Mouse (Mus musculus) heart, embryonic 14.5 days (tissue): ENCODE measurements around the gene Elk3. TPM values are rescaled to one million over a fixed set of nuclear protein-coding genes. Genes with fewer than 3 reads are reported as not detected.

Experiments used
- ATAC-seq: fragments of 200-750 bp; cut with Nextera tagmentation; 2 replicates; pipeline ENCODE4 v1.8.0; 2017; ENCODE audit warnings: low read depth, moderate TSS enrichment; ENCODE audit not compliant: insufficient number of reproducible peaks, insufficient read depth, low FRiP score
- H3K27ac ChIP-seq, 2 experiments: fragments of 200-500 bp in 1 of 2; fragments of 300-500 bp in 1 of 2; sonication (generic) in 1 of 2; replicated peaks in 1 of 2; 2 replicates each; pipeline ENCODE4 v1.5.1; 2012 to 2014; ENCODE audit warnings: low read depth in 2 of 2, low read length in 2 of 2, control low read depth in 1 of 2, mild to moderate bottlenecking in 1 of 2, mixed read lengths in 1 of 2; ENCODE audit not compliant: control insufficient read depth in 1 of 2, insufficient read depth in 1 of 2
- H3K27me3 ChIP-seq: fragments of 300-500 bp; sonication (generic); 2 replicates; pipeline ENCODE4 v1.6.1; 2014; ENCODE audit warnings: mild to moderate bottlenecking, low read length, control low read depth; ENCODE audit not compliant: control insufficient read depth, insufficient read depth
- H3K36me3 ChIP-seq: fragments of 300-500 bp; sonication (generic); 2 replicates; pipeline ENCODE4 v1.6.1; 2014; ENCODE audit warnings: mild to moderate bottlenecking, control low read depth, low read length, mixed read lengths; ENCODE audit not compliant: control insufficient read depth, insufficient read depth
- H3K4me1 ChIP-seq, 2 experiments: fragments of 200-500 bp in 1 of 2; fragments of 300-500 bp in 1 of 2; sonication (generic) in 1 of 2; 2 replicates each; pipeline ENCODE4 v1.6.1; 2012 to 2014; ENCODE audit warnings: low read length in 2 of 2, control low read depth in 1 of 2, mixed read lengths in 1 of 2; ENCODE audit not compliant: control insufficient read depth in 2 of 2, insufficient read depth in 2 of 2
- H3K4me2 ChIP-seq: fragments of 300-500 bp; sonication (generic); 2 replicates; pipeline ENCODE4 v1.6.1; 2014; ENCODE audit warnings: mild to moderate bottlenecking, low read length
- H3K4me3 ChIP-seq, 2 experiments: fragments of 200-500 bp in 1 of 2; fragments of 300-500 bp in 1 of 2; sonication (generic) in 1 of 2; 2 replicates each; pipeline ENCODE4 v1.5.1; 2012 to 2014; ENCODE audit warnings: low read length in 2 of 2, mild to moderate bottlenecking in 2 of 2, control low read depth in 1 of 2, low read depth in 1 of 2, moderate library complexity in 1 of 2; ENCODE audit not compliant: control insufficient read depth in 1 of 2, insufficient read depth in 1 of 2
- H3K9ac ChIP-seq: fragments of 300-500 bp; sonication (generic); 2 replicates; pipeline ENCODE4 v1.6.1; 2014; ENCODE audit warnings: mild to moderate bottlenecking, low read length
- H3K9me3 ChIP-seq: fragments of 300-500 bp; sonication (generic); 2 replicates; pipeline ENCODE4 v1.6.1; 2016; ENCODE audit warnings: low read length, control low read depth; ENCODE audit not compliant: control insufficient read depth
- WGBS: fragments of 180-500 bp; shearing (Covaris S2); extraction: QIAGEN DNeasy Blood & Tissue Kit; methylation state at CpG from one replicate; pipeline ENCODE4 v1.1.7; 2014; 5-methylcytosine and 5-hydroxymethylcytosine counted together
- polyA plus RNA-seq: library from polyadenylated mRNA; unstranded; fragments of >200 nt; fragmentation: Nextera tagmentation; extraction: Ambion mirVana; gene quantifications from 2 replicates; pipeline ENCODE4 v1.2.1, GENCODE M21; 2014

Elk3 gene
- polyA plus RNA-seq, 1 experiment from 2014 or later, result 46.5 TPM

- Histone ChIP-seq H3K27ac (peak overlapping the region; percentile 27 to 64), H3K27me3 (no peaks in the 10 kb centered on the region), H3K4me3 (peak overlapping the region; percentile 19 to 25; a peak in 2 of 4 replicates), H3K36me3 (peaks cover 15% of the 10 kb centered on the region), H3K9me3 (no peaks in the 10 kb centered on the region), H3K4me2 (peak overlapping the region; percentile 58), H3K9ac (peak overlapping the region; percentile 64; the same call in 1 of the 2 replicates), H3K4me1 (peaks cover 44 to 71% of the 10 kb centered on the region in 2 experiments)
- 51% methylated on average over 9 of the region's 9 CpGs for WGBS
- ATAC-seq, result no peak
Observed at GRCm38 (mm10) chr10:93276857-93277256, 34.1 kb downstream of the Elk3 start.

- H3K36me3 ChIP-seq, result peaks cover 10% of the 10 kb centered on the region
- WGBS, result 5% methylated on average over 16 of the region's 16 CpGs
- peaks cover 44 to 68% of the 10 kb centered on the region in 2 experiments for H3K4me1 ChIP-seq
- H3K27me3 ChIP-seq, result no peaks in the 10 kb centered on the region
- peak overlapping the region; percentile 19 to 25 for H3K4me3 ChIP-seq
- peak overlapping the region; percentile 58 for H3K4me2 ChIP-seq
- H3K9ac ChIP-seq, result peak overlapping the region; percentile 64
- no peaks in the 10 kb centered on the region for H3K9me3 ChIP-seq
- peak overlapping the region; percentile 27 to 64; a peak in 3 of 4 replicates for H3K27ac ChIP-seq
- 0 out of 2 replicates have a peak, but pooled peaks have one; percentile 42 for ATAC-seq
Observed at GRCm38 (mm10) chr10:93276349-93276763, 34.6 kb downstream of the Elk3 start.

DNA sequence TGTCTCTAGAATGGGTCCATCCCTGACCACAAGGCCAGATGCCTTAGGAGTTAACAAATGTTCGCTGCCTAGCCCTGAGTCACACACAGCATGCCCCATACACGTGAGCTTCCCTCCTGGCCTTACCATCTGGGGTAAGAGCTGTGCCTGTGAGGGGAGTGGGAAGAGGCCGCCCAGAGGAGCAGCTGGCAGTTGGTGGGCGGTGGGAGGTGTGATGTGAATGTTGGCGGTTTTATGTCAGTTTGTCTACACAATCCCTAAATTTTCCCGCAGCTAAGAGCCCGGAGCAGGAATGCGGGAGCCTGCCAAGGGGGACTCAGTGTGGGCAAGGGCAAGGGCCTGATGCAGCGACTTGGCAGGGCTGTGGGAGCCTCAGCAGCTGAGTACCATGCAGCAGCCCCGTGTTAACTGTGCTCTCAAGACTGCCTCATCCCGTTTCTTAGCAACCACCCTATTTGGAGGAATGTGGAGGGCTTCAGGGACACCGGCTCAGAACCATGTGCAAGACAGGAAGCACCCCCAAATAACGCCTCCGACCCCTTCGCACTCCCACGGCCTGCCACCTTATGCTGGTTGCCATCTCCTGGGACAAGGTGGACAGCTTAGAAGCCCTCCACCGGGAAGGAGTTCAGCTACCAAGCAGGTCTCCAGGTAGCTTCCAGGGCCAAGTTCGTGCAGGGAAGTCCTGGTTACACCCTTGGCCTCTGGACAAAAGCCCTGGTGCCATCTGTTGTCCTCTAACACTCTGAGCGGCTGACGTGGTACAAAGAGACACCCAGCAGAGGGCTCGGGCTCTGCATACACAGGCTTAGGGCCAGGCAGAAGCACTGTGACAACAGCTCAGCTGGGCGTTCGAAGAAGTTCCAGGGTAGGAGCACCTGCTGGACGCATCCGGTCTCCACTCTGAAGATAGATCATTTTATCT lies 35.5 kb downstream of the Elk3 start:
- H3K27me3 ChIP-seq, result no peaks in the 10 kb centered on the region
- 50% methylated on average over 25 of the region's 25 CpGs for WGBS
- H3K9ac ChIP-seq, result peak overlapping the region; percentile 64
- peaks cover 7% of the 10 kb centered on the region; the same call in 1 of the 2 replicates for H3K36me3 ChIP-seq
- H3K9me3 ChIP-seq, result no peaks in the 10 kb centered on the region
- peak overlapping the region; percentile 58 for H3K4me2 ChIP-seq
- peak overlapping the region in 1 of 2 experiments; percentile 64; a peak in 2 of 4 replicates for H3K27ac ChIP-seq
- peak; percentile 36; the same call in 1 of the 2 replicates for ATAC-seq
- H3K4me1 ChIP-seq, result peaks cover 38 to 59% of the 10 kb centered on the region in 2 experiments
- peak overlapping the region in 1 of 2 experiments; percentile 19; a peak in 1 of 4 replicates for H3K4me3 ChIP-seq

- no peak overlapping the region for H3K4me3 ChIP-seq
- H3K4me1 ChIP-seq, result peaks cover 31 to 55% of the 10 kb centered on the region in 2 experiments
- 35% methylated on average over 2 of the region's 2 CpGs for WGBS
- no peaks in the 10 kb centered on the region for H3K9me3 ChIP-seq
- H3K27me3 ChIP-seq, result no peaks in the 10 kb centered on the region
- H3K9ac ChIP-seq, result peak overlapping the region; percentile 16; the same call in 1 of the 2 replicates
- no peak for ATAC-seq
- H3K27ac ChIP-seq, result 0 out of 4 replicates have a peak overlapping the region, but pooled peaks of 1 of the 2 experiments have one; percentile 9
- H3K4me2 ChIP-seq, result no peak overlapping the region
- peaks cover 4% of the 10 kb centered on the region; the same call in 1 of the 2 replicates for H3K36me3 ChIP-seq
Observed at GRCm38 (mm10) chr10:93274277-93274696, 36.6 kb downstream of the Elk3 start.

GRCm38 (mm10) chr10:93272986-93273982 lies 37.7 kb downstream of the Elk3 start:
- no peak overlapping the region for H3K4me2 ChIP-seq
- H3K27me3 ChIP-seq, result no peaks in the 10 kb centered on the region
- no peak overlapping the region for H3K9ac ChIP-seq
- no peak overlapping the region for H3K4me3 ChIP-seq
- H3K4me1 ChIP-seq, result peaks cover 31 to 52% of the 10 kb centered on the region in 2 experiments
- ATAC-seq, result no peak
- no peak overlapping the region for H3K27ac ChIP-seq
- H3K9me3 ChIP-seq, result no peaks in the 10 kb centered on the region
- WGBS, result 82% methylated on average over 14 of the region's 14 CpGs
- H3K36me3 ChIP-seq, result peaks cover 4% of the 10 kb centered on the region; the same call in 1 of the 2 replicates

DNA sequence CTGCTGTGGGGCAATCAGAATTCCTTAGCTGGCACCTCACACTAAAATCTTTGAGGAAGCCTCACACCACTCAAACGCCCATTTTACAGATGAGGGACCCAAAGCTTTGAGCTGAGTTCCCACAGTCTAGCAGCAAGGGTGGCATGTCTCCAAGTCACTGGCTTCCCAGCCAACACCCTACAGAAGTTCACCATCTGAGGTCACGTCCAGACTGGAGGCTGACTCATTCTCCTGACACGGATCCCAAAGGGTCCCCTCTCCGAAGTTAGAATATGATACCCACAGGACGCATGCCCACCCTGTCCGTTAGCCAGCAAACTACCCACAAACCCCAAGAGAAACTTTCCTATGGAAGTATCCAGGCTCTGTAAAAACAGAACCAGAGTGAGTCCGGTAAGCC lies 39.1 kb downstream of the Elk3 start:
- WGBS, result 68% methylated on average over 7 of the region's 7 CpGs
- H3K27me3 ChIP-seq, result no peaks in the 10 kb centered on the region
- no peaks in the 10 kb centered on the region for H3K9me3 ChIP-seq
- no peak overlapping the region for H3K9ac ChIP-seq
- no peak for ATAC-seq
- peaks cover 24 to 41% of the 10 kb centered on the region in 2 experiments for H3K4me1 ChIP-seq
- H3K27ac ChIP-seq, result no peak overlapping the region
- H3K4me3 ChIP-seq, result no peak overlapping the region
- H3K36me3 ChIP-seq, result peaks cover 7% of the 10 kb centered on the region; the same call in 1 of the 2 replicates
- no peak overlapping the region for H3K4me2 ChIP-seq
